Mouse (Mus musculus) olfactory bulb, adult 2 months (tissue): ENCODE data around the gene Rgs12. TPM values are rescaled to one million over a fixed set of nuclear protein-coding genes. Genes with fewer than 3 reads are reported as not detected.

Experiments
- H3K27ac ChIP-seq: fragments of 200-500 bp; 2 replicates; pipeline ENCODE4 v1.5.1; 2012; ENCODE audit warnings: low read depth, low read length; ENCODE audit not compliant: insufficient read depth
- H3K4me1 ChIP-seq: fragments of 200-500 bp; 2 replicates; pipeline ENCODE4 v1.6.1; 2012; ENCODE audit warnings: low read length; ENCODE audit not compliant: control insufficient read depth, insufficient read depth
- H3K4me3 ChIP-seq: fragments of 200-500 bp; 2 replicates; pipeline ENCODE4 v1.5.1; 2012; ENCODE audit warnings: mild to moderate bottlenecking, low read depth, low read length, moderate library complexity; ENCODE audit not compliant: insufficient read depth
- CTCF ChIP-seq: fragments of 200-500 bp; IDR thresholded peaks from 2 replicates; pipeline ENCODE4 v1.5.1; 2012; ENCODE audit warnings: low read depth, mild to moderate bottlenecking, low read length, moderate library complexity; ENCODE audit not compliant: insufficient read depth
- POLR2A ChIP-seq: fragments of 200-500 bp; IDR thresholded peaks from 2 replicates; pipeline ENCODE4 v1.6.1; 2012; ENCODE audit warnings: mild to moderate bottlenecking, low read depth, low read length, moderate library complexity; ENCODE audit not compliant: insufficient read depth
- WGBS: fragments of 180-500 bp; shearing (Covaris S2); methylation state at CpG from one replicate; pipeline ENCODE4 v1.1.7; 2018; 5-methylcytosine and 5-hydroxymethylcytosine counted together
- polyA plus RNA-seq: library from polyadenylated mRNA; stranded (reverse); fragments of >200 nt; gene quantifications from 2 replicates; pipeline ENCODE4 v1.2.4, GENCODE M21; 2012; ENCODE audit warnings: low replicate concordance; ENCODE audit not compliant: missing spikeins, insufficient read depth, insufficient read length

The Rgs12 gene
- polyA plus RNA-seq, 1 experiment: not detected

DNA sequence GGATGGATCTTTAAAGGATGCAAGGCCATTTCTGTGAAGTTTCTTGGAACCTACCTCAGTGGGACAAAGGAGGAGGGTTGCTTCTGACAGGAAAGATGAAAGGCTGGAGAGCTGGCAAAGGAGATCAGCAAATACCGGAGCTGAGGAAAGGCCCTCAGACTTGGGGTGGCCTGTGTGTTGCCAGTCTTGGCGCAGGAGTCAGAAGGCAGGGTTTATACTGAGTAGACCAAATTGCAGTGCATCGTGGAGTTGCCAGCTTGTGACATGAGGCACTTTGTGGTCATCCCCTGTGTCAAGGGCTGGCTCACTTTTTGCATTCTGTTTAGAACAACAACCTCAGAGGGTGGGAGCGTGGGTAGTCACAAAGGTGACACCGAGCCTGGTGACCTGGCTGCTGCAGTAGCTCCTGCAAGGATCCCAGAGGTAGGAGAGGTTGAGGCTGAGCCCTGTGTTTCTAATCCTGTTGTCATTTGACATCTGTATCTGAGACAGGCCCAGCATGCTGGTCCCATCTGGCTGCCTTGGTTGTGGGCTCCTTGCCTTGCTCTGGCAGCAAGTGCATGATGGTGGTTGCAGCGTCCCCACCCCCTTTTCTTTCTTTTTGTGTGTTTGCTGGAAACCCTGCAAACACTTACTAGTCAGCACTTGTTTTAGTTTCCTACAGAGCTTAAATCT is 1.4 kb downstream of the Rgs12 start:
- WGBS: 71% methylated on average over 6 of the region's 6 CpGs
- peaks cover 28% of the 10 kb centered on the region; the same call in 1 of the 2 replicates for H3K4me1 ChIP-seq
- no peak overlapping the region for H3K4me3 ChIP-seq
- TF ChIP-seq POLR2A: no peak
- TF ChIP-seq CTCF: no peak
- no peak overlapping the region for H3K27ac ChIP-seq

DNA sequence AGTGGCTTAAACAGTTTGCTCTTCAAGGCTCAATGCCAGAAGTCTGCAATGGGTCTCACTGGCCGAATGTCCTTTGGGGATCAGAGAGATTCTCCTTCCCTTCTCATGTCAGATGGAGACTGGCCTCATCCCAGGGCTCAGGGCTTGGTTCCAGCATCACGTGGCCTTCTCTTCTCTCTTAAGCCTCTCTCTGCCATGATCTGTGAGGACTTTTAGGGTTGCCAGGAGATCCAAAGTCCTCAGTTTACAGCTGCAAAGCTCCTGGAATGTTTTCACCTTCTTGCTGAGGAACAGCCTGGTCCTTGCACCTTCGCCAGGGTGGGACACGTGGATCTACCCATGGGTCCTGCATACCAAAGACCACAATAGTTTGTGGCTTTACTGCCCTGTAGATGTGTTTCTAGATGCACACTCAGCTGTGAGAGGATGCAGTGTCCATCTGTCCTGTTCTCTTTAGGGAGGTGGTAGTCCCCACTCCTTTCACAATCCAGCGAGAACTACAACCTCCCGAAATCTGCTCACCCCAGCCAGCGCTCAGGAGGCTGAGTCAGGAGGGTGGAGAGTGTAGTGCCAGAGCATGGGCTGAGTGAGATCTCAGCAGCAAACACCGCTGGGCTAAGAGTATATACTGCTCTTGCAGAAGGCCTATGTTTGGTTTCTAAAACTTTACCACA is 2.1 kb downstream of the Rgs12 start:
- TF ChIP-seq POLR2A: no peak
- TF ChIP-seq CTCF: no peak
- no peak overlapping the region for H3K27ac ChIP-seq
- peaks cover 32% of the 10 kb centered on the region; the same call in 1 of the 2 replicates for H3K4me1 ChIP-seq
- no peak overlapping the region for H3K4me3 ChIP-seq
- WGBS: 81% methylated on average over 8 of the region's 8 CpGs

DNA sequence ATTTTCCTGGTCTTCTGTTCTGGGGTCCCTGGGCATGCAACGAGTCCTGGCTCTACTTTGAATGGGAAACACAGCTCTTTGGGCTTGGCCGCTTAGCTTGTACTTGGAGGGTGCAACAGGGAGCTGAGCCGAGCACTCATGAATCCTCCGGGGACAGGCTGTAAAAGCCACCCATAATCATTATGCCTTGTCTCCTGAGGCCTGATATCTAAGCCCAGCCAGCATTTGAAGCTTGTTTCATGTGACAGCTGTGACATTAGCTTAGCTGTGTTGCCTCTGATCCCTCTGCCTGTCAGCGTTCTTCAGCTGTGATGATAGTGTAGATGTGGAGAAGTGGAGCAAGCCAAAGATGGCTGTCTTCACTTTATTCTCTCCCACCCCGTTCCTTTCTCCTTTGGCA is 5.3 kb downstream of the Rgs12 start:
- H3K4me1 ChIP-seq: peaks cover 35% of the 10 kb centered on the region
- TF ChIP-seq CTCF: no peak
- no peak for TF ChIP-seq POLR2A
- WGBS: 50% methylated on average over 6 of the region's 6 CpGs
- H3K4me3 ChIP-seq: no peak overlapping the region
- no peak overlapping the region for H3K27ac ChIP-seq

DNA sequence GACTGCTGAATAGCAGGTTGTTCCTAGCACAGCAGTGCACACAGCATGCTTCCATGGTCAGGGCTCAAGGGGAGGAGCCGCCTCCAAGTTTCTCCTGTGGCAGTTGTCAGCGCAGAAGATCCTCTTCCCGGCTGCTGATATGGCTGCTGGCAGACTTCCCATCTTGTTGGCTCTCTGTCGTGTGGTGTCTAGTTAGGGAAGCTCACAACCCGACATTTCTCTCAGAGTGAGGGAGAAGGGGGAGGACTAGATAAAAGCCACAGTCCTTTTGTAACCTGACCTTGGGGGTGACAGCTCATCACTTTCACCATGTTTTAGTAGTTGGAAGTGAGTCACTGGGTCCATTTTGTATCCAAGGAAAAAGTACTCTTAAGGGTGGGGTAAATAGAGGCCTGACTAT is 6.4 kb downstream of the Rgs12 start:
- Histone ChIP-seq H3K4me3 (no peak overlapping the region), H3K4me1 (peaks cover 29% of the 10 kb centered on the region), H3K27ac (no peak overlapping the region)
- no peak for TF ChIP-seq POLR2A
- no peak for TF ChIP-seq CTCF
- WGBS: 44% methylated on average over 5 of the region's 5 CpGs

DNA sequence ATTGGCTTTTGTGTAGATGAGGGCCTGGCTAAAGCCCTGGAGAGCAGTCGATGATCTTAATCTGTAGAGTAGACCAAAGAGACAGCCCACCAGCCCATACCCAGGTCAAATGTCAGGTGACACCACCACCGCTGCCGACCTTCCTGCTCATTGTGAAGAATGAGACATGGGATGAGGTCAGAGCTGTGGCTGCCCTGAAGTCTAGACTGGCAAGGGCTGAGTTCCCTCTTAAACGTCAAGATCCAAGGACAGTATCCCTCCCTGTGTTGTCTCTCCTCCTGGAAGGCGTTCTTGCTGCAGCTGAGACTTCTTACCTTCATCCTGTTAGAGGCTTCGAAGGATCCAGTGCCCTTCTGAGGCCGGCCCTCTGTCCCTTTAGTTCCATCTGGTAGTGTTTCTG is 6.9 kb downstream of the Rgs12 start:
- Histone ChIP-seq H3K4me3 (no peak overlapping the region), H3K27ac (no peak overlapping the region), H3K4me1 (peaks cover 26% of the 10 kb centered on the region)
- 95% methylated on average over 7 of the region's 7 CpGs for WGBS
- no peak for TF ChIP-seq CTCF
- TF ChIP-seq POLR2A: no peak

DNA sequence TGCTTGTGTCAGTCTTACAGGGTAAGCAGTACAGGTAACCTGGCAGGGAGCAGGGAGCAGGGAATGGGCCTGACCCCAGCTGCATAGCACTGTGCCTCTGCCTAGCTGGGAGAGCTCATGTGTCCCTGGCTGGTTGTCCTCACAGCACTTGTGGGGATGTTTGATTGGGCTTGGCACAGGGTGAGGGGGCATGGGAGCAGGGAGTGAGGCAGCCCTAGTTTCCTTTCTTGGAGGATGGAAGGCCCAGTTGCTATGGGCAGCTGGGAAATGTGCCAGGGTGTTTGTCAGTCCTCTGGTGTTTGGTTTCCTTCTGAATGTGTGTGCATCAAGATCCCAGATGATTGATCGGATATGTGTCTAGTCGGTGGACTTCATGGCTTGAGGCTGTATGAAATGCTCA is 7.8 kb downstream of the Rgs12 start:
- Histone ChIP-seq H3K27ac (no peak overlapping the region), H3K4me1 (peaks cover 26% of the 10 kb centered on the region), H3K4me3 (no peak overlapping the region)
- WGBS: 49% methylated on average over 2 of the region's 2 CpGs
- TF ChIP-seq POLR2A (no peak), CTCF (no peak)

DNA sequence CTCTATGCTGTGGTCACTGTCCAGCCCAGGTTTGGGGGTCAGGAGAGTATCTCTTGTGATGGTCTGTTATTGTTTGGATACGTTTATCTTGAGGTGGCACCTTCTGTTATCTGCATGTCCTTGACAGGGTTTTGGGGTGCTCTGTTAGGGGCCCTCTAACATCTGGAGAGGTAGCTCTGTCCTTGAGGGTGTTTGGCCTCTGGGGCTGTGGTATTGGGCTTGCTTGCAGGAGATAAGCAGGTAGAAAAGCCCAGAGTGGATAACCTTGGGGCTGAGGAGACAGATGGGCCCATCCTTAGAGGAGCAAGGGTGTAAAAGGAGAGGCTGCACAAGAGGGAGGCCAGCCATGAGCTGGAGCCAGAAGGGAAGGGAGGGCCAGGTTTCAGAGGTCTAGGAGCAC is 10.8 kb downstream of the Rgs12 start:
- no peak for TF ChIP-seq POLR2A
- no peak for TF ChIP-seq CTCF
- no peak overlapping the region for H3K27ac ChIP-seq
- H3K4me1 ChIP-seq: peaks cover 20% of the 10 kb centered on the region
- WGBS: 90% methylated on average over 1 of the region's 1 CpGs
- no peak overlapping the region for H3K4me3 ChIP-seq

DNA sequence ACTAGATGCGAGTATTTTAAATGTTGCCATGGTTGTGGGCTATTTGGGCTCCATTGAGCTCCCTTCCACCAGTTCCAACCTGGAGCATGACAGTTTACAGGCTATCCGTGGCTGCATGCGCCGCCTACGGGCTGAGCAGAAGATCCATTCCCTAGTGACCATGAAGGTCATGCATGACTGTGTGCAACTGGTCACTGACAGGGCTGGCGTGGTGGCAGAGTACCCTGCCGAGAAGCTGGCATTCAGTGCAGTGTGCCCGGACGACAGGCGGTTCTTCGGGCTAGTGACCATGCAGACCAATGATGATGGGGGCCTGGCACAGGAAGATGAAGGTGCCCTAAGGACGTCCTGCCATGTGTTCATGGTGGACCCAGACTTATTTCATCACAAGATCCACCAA is 16.3 kb downstream of the Rgs12 start:
- 0 out of 2 replicates have a peak, but pooled peaks cover 7% of the 10 kb centered on the region for H3K4me1 ChIP-seq
- WGBS: 96% methylated on average over 12 of the region's 12 CpGs
- H3K27ac ChIP-seq: no peak overlapping the region
- TF ChIP-seq POLR2A (no peak), CTCF (no peak)
- no peak overlapping the region for H3K4me3 ChIP-seq

DNA sequence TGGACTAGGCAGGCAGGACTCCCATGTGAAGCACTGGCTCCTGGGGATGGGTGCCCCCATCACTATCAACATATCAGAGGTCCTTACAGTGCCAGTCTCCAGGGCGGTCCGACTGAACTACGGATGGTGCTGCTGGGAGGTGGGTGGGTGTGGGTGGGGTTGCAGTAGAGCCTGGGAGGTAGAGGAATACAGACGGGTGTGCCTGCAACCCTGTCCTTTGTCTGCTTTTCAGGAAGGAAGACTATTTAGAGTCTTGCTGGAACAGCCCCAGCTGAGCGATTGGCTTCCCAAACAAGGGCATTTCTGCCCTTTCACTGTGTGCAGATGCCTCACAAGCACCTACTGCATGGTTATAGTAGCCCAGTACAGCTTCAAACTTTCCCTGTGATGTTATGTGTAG is 19.1 kb downstream of the Rgs12 start:
- Histone ChIP-seq H3K4me3 (no peak overlapping the region), H3K4me1 (0 out of 2 replicates have a peak, but pooled peaks cover 7% of the 10 kb centered on the region), H3K27ac (no peak overlapping the region)
- TF ChIP-seq POLR2A (no peak), CTCF (no peak)
- WGBS: 52% methylated on average over 5 of the region's 5 CpGs
